Mouse (Mus musculus): ENCODE data around the gene Klrc3. TPM values are rescaled to one million over a fixed set of nuclear protein-coding genes. Genes with fewer than 3 reads are reported as not detected.
"Not testable (repeated sequence)": the region's sequence is repeated elsewhere in the genome, so short reads cannot be mapped to it uniquely, and the experiment has no call there.

Gene Klrc3
- not detected in 2 replicates for polyA plus RNA-seq (2014; fragmentation: Nextera tagmentation; extraction: Ambion mirVana)

DNA sequence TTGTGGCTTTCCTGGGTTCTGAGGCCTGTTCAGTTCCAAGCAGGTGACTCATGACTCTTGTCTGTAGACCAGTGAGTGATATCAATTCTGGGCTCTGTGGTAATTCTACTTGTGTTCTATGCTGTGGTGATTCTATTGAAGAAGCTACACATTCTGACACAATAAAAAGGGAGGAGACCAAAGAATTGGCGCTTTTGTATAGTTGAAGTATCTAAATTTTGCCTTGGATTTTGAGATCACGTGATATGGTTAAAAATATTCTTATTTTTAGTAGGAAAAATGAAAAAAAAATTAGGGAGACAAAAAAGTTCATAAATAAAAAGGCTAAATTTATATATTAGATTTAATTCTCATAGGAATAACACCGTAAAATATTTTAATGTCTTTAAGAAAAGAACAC is at the start of gene Klrc3:
Klrc3 (minus strand) TSS at position 101 of the 400 bp plus-strand sequence.
- H3K36me3 ChIP-seq (ENCODE audit: control insufficient read depth, insufficient read depth, low read length); H3K9ac ChIP-seq (ENCODE audit: low read length); H3K27me3 ChIP-seq (ENCODE audit: control insufficient read depth, insufficient read depth, low read length); H3K4me2 ChIP-seq; ATAC-seq (ENCODE audit: low FRiP score); H3K4me3 ChIP-seq (ENCODE audit: low read depth, low read length); DNase-seq (ENCODE audit: low spot score, missing footprints); H3K4me1 ChIP-seq (ENCODE audit: control insufficient read depth, insufficient read depth, low read length); H3K9me3 ChIP-seq (ENCODE audit: control insufficient read depth, low read length); H3K27ac ChIP-seq (ENCODE audit: low read depth, low read length): not testable (repeated sequence)
- WGBS: 91% methylated on average over 3 of the region's 3 CpGs

DNA sequence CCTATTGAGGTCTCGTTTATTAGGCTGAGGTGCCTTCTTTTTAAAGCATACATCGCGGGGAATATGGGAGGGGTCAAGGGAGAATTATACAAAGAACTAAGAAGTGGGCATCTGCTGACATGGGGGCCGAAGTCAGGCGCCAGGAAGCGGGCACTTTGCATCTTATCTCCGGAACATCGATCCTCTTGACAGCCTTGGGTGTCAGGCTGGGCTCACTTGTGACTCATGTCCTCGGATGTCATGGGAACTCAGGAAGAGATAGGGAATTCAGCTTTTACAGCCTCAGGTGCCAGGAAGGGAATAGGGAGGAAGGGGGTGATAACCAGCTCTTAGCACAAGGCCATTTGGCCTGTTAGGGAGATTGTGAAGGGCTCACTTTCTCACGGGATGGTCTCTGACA is 48.3 kb upstream of the Klrc3 start:
- H3K27me3 ChIP-seq (ENCODE audit: control insufficient read depth, insufficient read depth, low read length); H3K9ac ChIP-seq (ENCODE audit: low read length); DNase-seq (ENCODE audit: low spot score, missing footprints); ATAC-seq (ENCODE audit: low FRiP score); H3K4me1 ChIP-seq (ENCODE audit: control insufficient read depth, insufficient read depth, low read length); H3K4me3 ChIP-seq (ENCODE audit: low read depth, low read length); H3K4me2 ChIP-seq; H3K27ac ChIP-seq (ENCODE audit: low read depth, low read length); H3K36me3 ChIP-seq (ENCODE audit: control insufficient read depth, insufficient read depth, low read length); H3K9me3 ChIP-seq (ENCODE audit: control insufficient read depth, low read length): not testable (repeated sequence)
- WGBS: 88% methylated on average over 10 of the region's 10 CpGs

DNA sequence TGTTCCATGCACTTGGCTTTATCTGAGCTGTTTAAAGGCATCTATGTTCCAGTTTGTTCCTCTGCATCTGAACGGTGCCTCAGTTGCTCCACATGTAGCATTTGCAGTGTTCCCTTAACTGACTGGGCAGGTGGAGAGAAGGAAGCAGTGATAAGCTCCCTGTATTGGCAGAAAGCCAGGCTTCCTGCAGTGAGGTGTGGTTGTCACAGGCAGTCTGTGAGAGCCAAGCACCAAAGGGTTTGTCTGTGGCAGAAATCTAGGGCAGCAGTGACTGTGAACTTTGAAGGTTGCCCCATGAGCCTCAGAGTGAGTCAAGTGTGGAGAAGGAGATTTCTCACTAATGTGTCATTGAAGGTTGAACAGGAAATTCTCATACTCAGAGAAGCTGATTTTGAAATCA is 37.2 kb upstream of the Klrc3 start:
- H3K4me3 ChIP-seq (ENCODE audit: low read depth, low read length): no peak overlapping the region
- DNase-seq (ENCODE audit: low spot score, missing footprints) (no peak), ATAC-seq (ENCODE audit: low FRiP score) (no peak)

DNA sequence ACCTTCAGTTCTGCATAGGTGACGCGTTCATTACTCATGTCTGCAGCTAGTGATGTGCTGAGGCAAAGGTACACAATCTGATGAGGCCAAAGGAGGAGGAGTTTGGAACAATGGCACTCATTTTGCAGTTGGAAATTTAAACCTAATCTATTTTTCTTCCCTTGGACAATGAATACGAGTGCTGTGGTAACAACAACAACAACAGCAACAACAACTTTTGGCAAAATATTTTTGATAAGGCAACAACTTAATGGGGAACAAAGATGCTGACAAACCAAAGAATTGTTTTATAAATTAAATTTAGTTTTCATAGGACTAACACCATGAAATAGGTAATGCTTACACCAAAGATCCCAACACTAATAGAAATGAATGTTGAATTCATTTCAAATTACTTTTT is 35.7 kb upstream of the Klrc3 start, which contains the start of gene Klrc1:
Klrc1 (minus strand) TSS at position 101 of the 400 bp plus-strand sequence.
- WGBS: 82% methylated on average over 3 of the region's 3 CpGs
- DNase-seq (ENCODE audit: low spot score, missing footprints): no peak
- Histone ChIP-seq H3K4me3 (ENCODE audit: low read depth, low read length) (no peak within 1 kb of the TSS), H3K36me3 (ENCODE audit: control insufficient read depth, insufficient read depth, low read length) (no peaks in the 10 kb centered on the region), H3K4me2 (no peak within 1 kb of the TSS), H3K9ac (ENCODE audit: low read length) (no peak within 1 kb of the TSS), H3K9me3 (ENCODE audit: control insufficient read depth, low read length) (no peaks in the 10 kb centered on the region), H3K27me3 (ENCODE audit: control insufficient read depth, insufficient read depth, low read length) (no peaks in the 10 kb centered on the region), H3K27ac (ENCODE audit: low read depth, low read length) (no peak within 1 kb of the TSS), H3K4me1 (ENCODE audit: control insufficient read depth, insufficient read depth, low read length) (no peaks in the 10 kb centered on the region)
- ATAC-seq (ENCODE audit: low FRiP score): no peak

More for the DNA sequence above, 37.2 kb upstream of the Klrc3 start:
- Histone ChIP-seq H3K9ac (ENCODE audit: low read length) (no peak overlapping the region), H3K27ac (ENCODE audit: low read depth, low read length) (no peak overlapping the region), H3K27me3 (ENCODE audit: control insufficient read depth, insufficient read depth, low read length) (no peaks in the 10 kb centered on the region), H3K9me3 (ENCODE audit: control insufficient read depth, low read length) (no peaks in the 10 kb centered on the region), H3K4me2 (no peak overlapping the region), H3K36me3 (ENCODE audit: control insufficient read depth, insufficient read depth, low read length) (no peaks in the 10 kb centered on the region), H3K4me1 (ENCODE audit: control insufficient read depth, insufficient read depth, low read length) (no peaks in the 10 kb centered on the region)
- WGBS: 71% methylated on average over 1 of the region's 1 CpGs

DNA sequence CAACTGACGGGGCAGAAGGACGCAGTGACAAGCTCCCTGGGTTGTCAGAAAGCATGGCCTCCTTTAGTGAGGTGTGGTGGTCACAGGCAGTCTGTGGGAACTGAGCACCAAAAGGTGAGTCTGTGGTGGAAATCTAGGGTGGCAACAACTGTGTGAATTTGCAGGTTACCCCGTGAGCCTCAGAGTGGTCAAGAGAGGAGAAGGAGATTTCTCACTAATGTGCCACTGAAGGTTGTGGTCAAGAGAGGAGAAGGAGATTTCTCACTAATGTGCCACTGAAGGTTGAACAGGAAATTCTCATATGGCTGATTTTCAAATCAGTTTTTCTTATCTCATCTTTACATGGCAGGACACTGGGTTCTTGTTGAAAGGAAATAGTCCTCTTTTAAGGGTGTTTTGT is 18.2 kb upstream of the Klrc3 start:
- H3K4me1 ChIP-seq (ENCODE audit: control insufficient read depth, insufficient read depth, low read length); H3K4me2 ChIP-seq; H3K27me3 ChIP-seq (ENCODE audit: control insufficient read depth, insufficient read depth, low read length); ATAC-seq (ENCODE audit: low FRiP score); H3K9me3 ChIP-seq (ENCODE audit: control insufficient read depth, low read length); H3K36me3 ChIP-seq (ENCODE audit: control insufficient read depth, insufficient read depth, low read length); DNase-seq (ENCODE audit: low spot score, missing footprints); H3K4me3 ChIP-seq (ENCODE audit: low read depth, low read length); H3K27ac ChIP-seq (ENCODE audit: low read depth, low read length); H3K9ac ChIP-seq (ENCODE audit: low read length): not testable (repeated sequence)
- no CpG with 5 or more reads among the region's 3 CpGs for WGBS

DNA sequence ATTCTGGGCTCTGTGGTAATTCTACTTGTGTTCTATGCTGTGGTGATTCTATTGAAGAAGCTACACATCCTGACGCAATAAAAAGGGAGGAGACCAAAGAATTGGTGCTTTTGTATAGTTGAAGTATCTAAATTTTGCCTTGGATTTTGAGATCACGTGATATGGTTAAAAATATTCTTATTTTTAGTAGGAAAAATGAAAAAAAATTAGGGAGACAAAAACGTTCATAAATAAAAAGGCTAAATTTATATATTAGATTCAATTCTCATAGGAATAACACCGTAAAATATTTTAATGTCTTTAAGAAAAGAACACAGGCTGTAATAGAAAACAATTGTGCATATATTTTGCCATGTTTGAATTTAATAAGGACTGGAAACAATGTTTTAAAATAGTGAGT is 17.5 kb upstream of the Klrc3 start, which contains the start of gene Klrc2:
Klrc2 (minus strand) TSS at position 101 of the 400 bp plus-strand sequence.
- not testable (repeated sequence) for ATAC-seq (ENCODE audit: low FRiP score); H3K27me3 ChIP-seq (ENCODE audit: control insufficient read depth, insufficient read depth, low read length); H3K36me3 ChIP-seq (ENCODE audit: control insufficient read depth, insufficient read depth, low read length); H3K4me2 ChIP-seq; H3K27ac ChIP-seq (ENCODE audit: low read depth, low read length); H3K4me1 ChIP-seq (ENCODE audit: control insufficient read depth, insufficient read depth, low read length); H3K9ac ChIP-seq (ENCODE audit: low read length); DNase-seq (ENCODE audit: low spot score, missing footprints); H3K9me3 ChIP-seq (ENCODE audit: control insufficient read depth, low read length); H3K4me3 ChIP-seq (ENCODE audit: low read depth, low read length)
- 81% methylated on average over 4 of the region's 4 CpGs for WGBS

DNA sequence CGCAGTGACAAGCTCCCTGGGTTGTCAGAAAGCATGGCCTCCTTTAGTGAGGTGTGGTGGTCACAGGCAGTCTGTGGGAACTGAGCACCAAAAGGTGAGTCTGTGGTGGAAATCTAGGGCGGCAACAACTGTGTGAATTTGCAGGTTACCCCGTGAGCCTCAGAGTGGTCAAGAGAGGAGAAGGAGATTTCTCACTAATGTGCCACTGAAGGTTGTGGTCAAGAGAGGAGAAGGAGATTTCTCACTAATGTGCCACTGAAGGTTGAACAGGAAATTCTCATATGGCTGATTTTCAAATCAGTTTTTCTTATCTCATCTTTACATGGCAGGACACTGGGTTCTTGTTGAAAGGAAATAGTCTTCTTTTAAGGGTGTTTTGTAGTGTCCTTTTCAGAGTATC is 917 bp upstream of the Klrc3 start:
- H3K9me3 ChIP-seq (ENCODE audit: control insufficient read depth, low read length); H3K9ac ChIP-seq (ENCODE audit: low read length); H3K27me3 ChIP-seq (ENCODE audit: control insufficient read depth, insufficient read depth, low read length); ATAC-seq (ENCODE audit: low FRiP score); H3K27ac ChIP-seq (ENCODE audit: low read depth, low read length); H3K36me3 ChIP-seq (ENCODE audit: control insufficient read depth, insufficient read depth, low read length); H3K4me3 ChIP-seq (ENCODE audit: low read depth, low read length); H3K4me2 ChIP-seq; DNase-seq (ENCODE audit: low spot score, missing footprints); H3K4me1 ChIP-seq (ENCODE audit: control insufficient read depth, insufficient read depth, low read length): not testable (repeated sequence)
- WGBS: 62% methylated on average over 2 of the region's 3 CpGs

DNA sequence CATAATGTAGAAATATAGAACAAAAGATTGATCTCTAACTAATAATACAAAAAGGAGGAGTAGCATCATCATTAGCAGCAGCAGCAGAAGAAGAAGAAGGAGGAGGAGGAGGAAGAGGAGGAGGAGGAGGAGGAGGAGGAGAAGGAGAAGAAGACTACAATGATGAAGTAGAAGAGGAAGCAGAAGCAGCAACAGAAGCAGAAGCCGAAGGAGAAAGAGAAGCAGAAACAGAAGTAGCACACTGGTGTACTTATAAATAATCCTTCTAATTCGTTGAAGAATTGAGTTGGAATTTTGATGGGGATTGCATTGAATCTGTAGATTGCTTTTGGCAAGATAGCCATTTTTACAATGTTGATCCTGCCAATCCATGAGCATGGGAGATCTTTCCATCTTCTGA is 12.1 kb downstream of the Klrc3 start:
- not testable (repeated sequence) for H3K27me3 ChIP-seq (ENCODE audit: control insufficient read depth, insufficient read depth, low read length); H3K4me2 ChIP-seq; H3K4me3 ChIP-seq (ENCODE audit: low read depth, low read length); DNase-seq (ENCODE audit: low spot score, missing footprints); H3K36me3 ChIP-seq (ENCODE audit: control insufficient read depth, insufficient read depth, low read length); H3K4me1 ChIP-seq (ENCODE audit: control insufficient read depth, insufficient read depth, low read length); H3K9ac ChIP-seq (ENCODE audit: low read length); H3K27ac ChIP-seq (ENCODE audit: low read depth, low read length); H3K9me3 ChIP-seq (ENCODE audit: control insufficient read depth, low read length); ATAC-seq (ENCODE audit: low FRiP score)
- 88% methylated on average over 2 of the region's 2 CpGs for WGBS

DNA sequence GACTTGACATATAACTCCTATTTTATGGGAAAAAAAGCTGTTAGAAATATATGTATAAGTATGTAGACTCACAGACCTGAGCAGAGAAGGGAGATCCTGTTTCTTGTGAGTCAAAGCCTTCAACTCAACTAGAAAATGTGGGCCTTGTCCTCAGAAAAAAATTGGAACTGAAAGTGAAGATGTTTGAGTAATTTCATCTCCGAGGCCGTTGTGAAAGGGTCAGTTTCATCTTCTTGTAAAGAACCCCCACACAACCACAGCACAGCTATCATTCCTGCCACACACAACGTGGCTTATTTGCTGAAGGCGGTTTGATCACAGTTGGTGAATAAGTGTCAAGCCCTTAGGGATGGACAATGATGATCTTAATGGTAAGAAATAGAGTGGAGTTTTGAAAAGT is 19.4 kb downstream of the Klrc3 start, which contains the start of gene Klrk1:
Klrk1 (minus strand) TSS at position 130 of the 400 bp plus-strand sequence.
- WGBS: 85% methylated on average over 4 of the region's 4 CpGs
- Histone ChIP-seq H3K4me3 (ENCODE audit: low read depth, low read length) (no peak within 1 kb of the TSS), H3K27me3 (ENCODE audit: control insufficient read depth, insufficient read depth, low read length) (no peaks in the 10 kb centered on the region), H3K4me1 (ENCODE audit: control insufficient read depth, insufficient read depth, low read length) (no peaks in the 10 kb centered on the region), H3K9me3 (ENCODE audit: control insufficient read depth, low read length) (no peaks in the 10 kb centered on the region), H3K9ac (ENCODE audit: low read length) (no peak within 1 kb of the TSS), H3K4me2 (no peak within 1 kb of the TSS), H3K36me3 (ENCODE audit: control insufficient read depth, insufficient read depth, low read length) (no peaks in the 10 kb centered on the region), H3K27ac (ENCODE audit: low read depth, low read length) (no peak within 1 kb of the TSS)
- DNase-seq (ENCODE audit: low spot score, missing footprints) (no peak), ATAC-seq (ENCODE audit: low FRiP score) (no peak)

Measured in midbrain, embryonic 11.5 days (tissue).